ENCODE assay signal across 13 mouse cellular contexts in the genomic region with DNA sequence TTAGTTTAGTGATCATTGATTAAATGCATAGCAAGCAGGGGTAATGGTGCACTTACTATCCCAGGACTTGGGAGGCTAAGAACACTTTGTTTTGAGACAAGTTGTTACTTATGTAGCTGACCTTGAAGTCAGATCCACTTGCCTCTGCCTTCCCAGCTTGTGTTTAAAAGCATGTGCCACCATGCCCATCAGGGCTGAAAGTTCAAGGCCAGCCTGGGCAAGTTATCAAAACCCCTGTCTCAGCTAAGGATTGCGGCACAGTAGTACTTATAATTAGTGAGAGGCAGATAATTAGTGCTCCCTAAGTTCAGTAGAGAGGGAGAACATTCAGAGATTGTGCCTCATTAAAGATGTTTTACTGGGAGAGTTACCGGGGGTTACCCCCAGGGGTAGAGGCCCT. TPM values are rescaled to one million over a fixed set of nuclear protein-coding genes. Genes with fewer than 3 reads are reported as not detected.
A peak's percentile ranks its signal among the peaks of the same experiment; 100 is the strongest.
DNase-seq lines count a peak whose midpoint lies in the region; ATAC-seq and TF ChIP-seq lines count a peak whose summit lies in the region.
"Had no signal": no experiment of that assay in that cellular context is flagged by ENCODE, and none has a peak within 500 bp of the region (broad histone marks: within the 10 kb centered on the region; RNA-seq: fewer than 3 reads in every experiment).

No protein-coding gene starts in this region.

- peaks cover 57% of the 10 kb centered on the region for H3K36me3 ChIP-seq in megakaryocyte, embryonic 14.5 days (replicated peaks; ENCODE audit: low read length)
- H3K36me3 ChIP-seq in forebrain, embryonic 16.5 days (ENCODE audit: control insufficient read depth, insufficient read depth), result peaks cover 25% of the 10 kb centered on the region
- H3K36me3 ChIP-seq in midbrain, embryonic 14.5 days (ENCODE audit: control insufficient read depth, insufficient read depth, low read length), result peaks cover 51% of the 10 kb centered on the region
- H3K36me3 ChIP-seq in intestine, postnatal 0 days (ENCODE audit: control insufficient read depth, insufficient read depth), result peaks cover 28% of the 10 kb centered on the region

- no peak for ATAC-seq in megakaryocyte, adult 5-6 weeks (ENCODE audit: poor library complexity, severe bottlenecking)
- ATAC-seq in forebrain, embryonic 16.5 days, result no peak
- ATAC-seq in midbrain, embryonic 14.5 days (ENCODE audit: low FRiP score, low TSS enrichment), result no peak
- no peak for ATAC-seq in intestine, postnatal 0 days

- 55% methylated on average over 2 of the region's 2 CpGs for WGBS in forebrain, embryonic 16.5 days
- WGBS in midbrain, embryonic 14.5 days, result 96% methylated on average over 2 of the region's 2 CpGs
- 81% methylated on average over 2 of the region's 2 CpGs for WGBS in intestine, postnatal 0 days

- DNase-seq in cerebellum, adult 11-12 months, result peak; percentile 18
- no peak for DNase-seq in cerebellum, adult 11 months
- no peak for DNase-seq in midbrain, embryonic 14.5 days
- no peak for DNase-seq in spleen, postnatal 4 days (ENCODE audit: low spot score in 2 of 2)
- DNase-seq: kidney, postnatal 25 days; right cerebral cortex, postnatal 25 days; thymus, adult 18-20 months had no signal

- H3K4me3 ChIP-seq in megakaryocyte, embryonic 14.5 days (replicated peaks), result peak overlapping the region; percentile 3
- no peak overlapping the region for H3K4me3 ChIP-seq in forebrain, embryonic 16.5 days (replicated peaks; ENCODE audit: low read length)
- peak overlapping the region; percentile 81 for H3K4me3 ChIP-seq in midbrain, embryonic 14.5 days (replicated peaks; ENCODE audit: low read depth, low read length)
- H3K4me3 ChIP-seq in intestine, postnatal 0 days (ENCODE audit: low read depth, low read length), result no peak overlapping the region

- no peak overlapping the region for H3K27ac ChIP-seq in forebrain, embryonic 16.5 days (ENCODE audit: low read length)
- H3K27ac ChIP-seq in midbrain, embryonic 14.5 days (replicated peaks; ENCODE audit: low read depth, low read length), result no peak overlapping the region
- no peak overlapping the region for H3K27ac ChIP-seq in intestine, postnatal 0 days (ENCODE audit: low read depth, low read length)
- H3K27ac ChIP-seq: heart, embryonic 15.5 days; liver, embryonic 14.5 days had no signal

- H3K9me3 ChIP-seq in megakaryocyte, embryonic 14.5 days, result no peaks in the 10 kb centered on the region
- no peaks in the 10 kb centered on the region for H3K9me3 ChIP-seq in forebrain, embryonic 16.5 days (ENCODE audit: control insufficient read depth, low read length)
- H3K9me3 ChIP-seq in midbrain, embryonic 14.5 days (ENCODE audit: control insufficient read depth, low read length), result no peaks in the 10 kb centered on the region
- H3K9me3 ChIP-seq in intestine, postnatal 0 days (ENCODE audit: control insufficient read depth), result no peaks in the 10 kb centered on the region
- H3K9me3 ChIP-seq: heart, embryonic 15.5 days had no signal

- peak overlapping the region; percentile 88 for H3K4me2 ChIP-seq in forebrain, embryonic 16.5 days (ENCODE audit: low read length)
- peak overlapping the region; percentile 69 for H3K4me2 ChIP-seq in midbrain, embryonic 14.5 days (ENCODE audit: low read length)
- no peak overlapping the region for H3K4me2 ChIP-seq in intestine, postnatal 0 days (replicated peaks; ENCODE audit: low read depth)

- no peak for TF ChIP-seq CTCF in intestine, postnatal 0 days (IDR thresholded peaks at IDR 0.05; ENCODE audit: low read depth)

- no peaks in the 10 kb centered on the region for H3K27me3 ChIP-seq in megakaryocyte, embryonic 14.5 days (replicated peaks)
- H3K27me3 ChIP-seq in forebrain, embryonic 16.5 days (replicated peaks; ENCODE audit: control insufficient read depth, insufficient read depth, low read length), result no peaks in the 10 kb centered on the region
- H3K27me3 ChIP-seq in midbrain, embryonic 14.5 days (ENCODE audit: control insufficient read depth, insufficient read depth, low read length), result no peaks in the 10 kb centered on the region
- no peaks in the 10 kb centered on the region for H3K27me3 ChIP-seq in intestine, postnatal 0 days (replicated peaks; ENCODE audit: control insufficient read depth, insufficient read depth, low read length)
- H3K27me3 ChIP-seq: heart, embryonic 15.5 days had no signal

- peaks cover 66% of the 10 kb centered on the region for H3K4me1 ChIP-seq in megakaryocyte, embryonic 14.5 days
- peaks cover 32% of the 10 kb centered on the region for H3K4me1 ChIP-seq in forebrain, embryonic 16.5 days (replicated peaks; ENCODE audit: control insufficient read depth, insufficient read depth, low read length)
- H3K4me1 ChIP-seq in midbrain, embryonic 14.5 days (ENCODE audit: control insufficient read depth, insufficient read depth, low read length), result peaks cover 31% of the 10 kb centered on the region
- 0 out of 2 replicates have a peak, but pooled peaks cover 5% of the 10 kb centered on the region for H3K4me1 ChIP-seq in intestine, postnatal 0 days (replicated peaks; ENCODE audit: control insufficient read depth, insufficient read depth, low read length)

- no peak overlapping the region for H3K9ac ChIP-seq in forebrain, embryonic 16.5 days (replicated peaks; ENCODE audit: low read depth, low read length)
- H3K9ac ChIP-seq in midbrain, embryonic 14.5 days (replicated peaks; ENCODE audit: low read length), result no peak overlapping the region
- no peak overlapping the region for H3K9ac ChIP-seq in intestine, postnatal 0 days (ENCODE audit: low read depth, low read length)
- H3K9ac ChIP-seq: liver, embryonic 14.5 days had no signal

RNA-seq across cellular contexts. Expression of gene Sept1, which starts 1.8 kb away (rescaled TPM):
- 369 and 529 TPM in 2 replicates for polyA plus RNA-seq in megakaryocyte, embryonic 14.5 days (2012; ENCODE audit: insufficient read depth, low replicate concordance)
- 36.2 and 36.8 TPM in 2 replicates for total RNA-seq in megakaryocyte, adult 5-6 weeks (2015)
- 31.2 and 42.7 TPM in 2 replicates for total RNA-seq in megakaryocyte, adult 5-6 weeks (2017)
- 18.8 and 26.5 TPM in 2 replicates for polyA plus RNA-seq in forebrain, embryonic 16.5 days (2015; fragmentation: Nextera tagmentation; extraction: Ambion mirVana)
- polyA plus RNA-seq in midbrain, embryonic 14.5 days (2014; fragmentation: Nextera tagmentation; extraction: Ambion mirVana), result 11.6 and 13.6 TPM in 2 replicates
- 6.3 and 6.6 TPM in 2 replicates for polyA plus RNA-seq in intestine, postnatal 0 days (2015; fragmentation: Nextera tagmentation; extraction: Ambion mirVana)

RNA-seq across cellular contexts. Expression of gene Zfp553, which starts 1.9 kb away (rescaled TPM):
- polyA plus RNA-seq in megakaryocyte, embryonic 14.5 days (2012; ENCODE audit: insufficient read depth, low replicate concordance), result 10.8 and 17.3 TPM in 2 replicates
- total RNA-seq in megakaryocyte, adult 5-6 weeks (2015), result 2.9 and 3.1 TPM in 2 replicates
- 5.9 and 9.7 TPM in 2 replicates for total RNA-seq in megakaryocyte, adult 5-6 weeks (2017)
- polyA plus RNA-seq in forebrain, embryonic 16.5 days (2015; fragmentation: Nextera tagmentation; extraction: Ambion mirVana), result 66.1 and 69.3 TPM in 2 replicates
- polyA plus RNA-seq in midbrain, embryonic 14.5 days (2014; fragmentation: Nextera tagmentation; extraction: Ambion mirVana), result 31.9 and 39.7 TPM in 2 replicates
- polyA plus RNA-seq in intestine, postnatal 0 days (2015; fragmentation: Nextera tagmentation; extraction: Ambion mirVana), result 7.4 and 7.6 TPM in 2 replicates

RNA-seq across cellular contexts. Expression of gene Zfp771, which starts 9.3 kb away (rescaled TPM):
- polyA plus RNA-seq in megakaryocyte, embryonic 14.5 days (2012; ENCODE audit: insufficient read depth, low replicate concordance), result 85.4 and 270 TPM in 2 replicates
- 0.96 and 1.8 TPM in 2 replicates for total RNA-seq in megakaryocyte, adult 5-6 weeks (2015)
- 0.28 and 0.73 TPM in 2 replicates for total RNA-seq in megakaryocyte, adult 5-6 weeks (2017)
- 59.1 and 66.6 TPM in 2 replicates for polyA plus RNA-seq in forebrain, embryonic 16.5 days (2015; fragmentation: Nextera tagmentation; extraction: Ambion mirVana)
- 55.2 and 71.2 TPM in 2 replicates for polyA plus RNA-seq in midbrain, embryonic 14.5 days (2014; fragmentation: Nextera tagmentation; extraction: Ambion mirVana)
- 17.6 and 19.8 TPM in 2 replicates for polyA plus RNA-seq in intestine, postnatal 0 days (2015; fragmentation: Nextera tagmentation; extraction: Ambion mirVana)

RNA-seq across cellular contexts. Expression of gene Dctpp1, which starts 25.7 kb away (rescaled TPM):
- polyA plus RNA-seq in megakaryocyte, embryonic 14.5 days (2012; ENCODE audit: insufficient read depth, low replicate concordance), result 65.3 and 143 TPM in 2 replicates
- total RNA-seq in megakaryocyte, adult 5-6 weeks (2015), result 32.1 and 45.3 TPM in 2 replicates
- 23.3 and 31.0 TPM in 2 replicates for total RNA-seq in megakaryocyte, adult 5-6 weeks (2017)
- polyA plus RNA-seq in forebrain, embryonic 16.5 days (2015; fragmentation: Nextera tagmentation; extraction: Ambion mirVana), result 143 and 147 TPM in 2 replicates
- polyA plus RNA-seq in midbrain, embryonic 14.5 days (2014; fragmentation: Nextera tagmentation; extraction: Ambion mirVana), result 125 and 134 TPM in 2 replicates
- 75.2 and 80.9 TPM in 2 replicates for polyA plus RNA-seq in intestine, postnatal 0 days (2015; fragmentation: Nextera tagmentation; extraction: Ambion mirVana)

RNA-seq across cellular contexts. Expression of gene Mylpf, which starts 26.1 kb away (rescaled TPM):
- polyA plus RNA-seq in megakaryocyte, embryonic 14.5 days (2012; ENCODE audit: insufficient read depth, low replicate concordance), result 4.7 TPM in 1 of 2 replicates, not detected in the other
- 5.0 and 6.0 TPM in 2 replicates for total RNA-seq in megakaryocyte, adult 5-6 weeks (2015)
- 2.3 and 3.3 TPM in 2 replicates for total RNA-seq in megakaryocyte, adult 5-6 weeks (2017)
- 4.1 and 8.3 TPM in 2 replicates for polyA plus RNA-seq in forebrain, embryonic 16.5 days (2015; fragmentation: Nextera tagmentation; extraction: Ambion mirVana)
- 4.3 and 4.5 TPM in 2 replicates for polyA plus RNA-seq in midbrain, embryonic 14.5 days (2014; fragmentation: Nextera tagmentation; extraction: Ambion mirVana)
- polyA plus RNA-seq in intestine, postnatal 0 days (2015; fragmentation: Nextera tagmentation; extraction: Ambion mirVana), result 10.7 and 12.3 TPM in 2 replicates

Comparison
In these comparisons a context has a peak if more than half of its experiments do, and no peak if none do; other contexts are left out.
1. H3K4me3 ChIP-seq: peak in megakaryocyte, embryonic 14.5 days (single experiment) and midbrain, embryonic 14.5 days (single experiment); none in forebrain, embryonic 16.5 days (single experiment) and intestine, postnatal 0 days (single experiment).
2. RNA of gene Sept1, which starts 1.8 kb away (polyA plus RNA-seq): 369 to 529 TPM in megakaryocyte, embryonic 14.5 days; 18.8 to 26.5 TPM in forebrain, embryonic 16.5 days, 11.6 to 13.6 TPM in midbrain, embryonic 14.5 days and 6.3 to 6.6 TPM in intestine, postnatal 0 days; every median in the first group is over 10 times any median in the second.